Mouse (Mus musculus): ENCODE measurements around the gene Myh1. TPM values are rescaled to one million over a fixed set of nuclear protein-coding genes. Genes with fewer than 3 reads are reported as not detected.

The Myh1 gene
- polyA plus RNA-seq (2015; fragmentation: Nextera tagmentation; extraction: Ambion mirVana): not detected in 2 replicates

DNA sequence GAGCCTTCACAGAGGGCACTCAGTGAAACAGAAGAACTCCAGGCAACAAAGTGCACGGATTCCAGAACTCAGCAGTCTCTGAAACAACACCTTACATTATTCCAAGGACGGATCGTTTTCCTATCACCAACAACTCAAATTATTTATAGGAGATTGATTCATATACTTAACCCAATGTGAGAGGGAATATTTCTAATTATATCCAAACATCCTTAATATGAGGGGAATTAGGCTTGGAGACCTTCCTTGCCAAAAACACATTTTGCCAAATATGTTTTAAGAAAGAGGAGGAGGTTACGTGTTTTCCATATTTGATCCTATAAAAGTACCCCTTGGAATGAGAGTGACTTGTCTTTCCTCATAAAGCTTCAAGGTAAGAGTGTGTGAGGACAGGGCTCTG is at the start of gene Myh1:
TSS of gene Myh1 (plus strand) at position 301 of the 400 bp plus-strand sequence.
- no peaks in the 10 kb centered on the region for H3K4me1 ChIP-seq (replicated peaks; ENCODE audit: control insufficient read depth, insufficient read depth, low read length)
- no peak within 1 kb of the TSS for H3K4me2 ChIP-seq (ENCODE audit: low read length)
- no peak for ATAC-seq
- no peak within 1 kb of the TSS for H3K27ac ChIP-seq (ENCODE audit: low read length)
- no peaks in the 10 kb centered on the region for H3K9me3 ChIP-seq (ENCODE audit: control insufficient read depth, low read length)
- H3K36me3 ChIP-seq (ENCODE audit: control insufficient read depth, insufficient read depth): no peaks in the 10 kb centered on the region
- H3K4me3 ChIP-seq (replicated peaks; ENCODE audit: low read length): no peak within 1 kb of the TSS
- WGBS: 84% methylated on average over 4 of the region's 4 CpGs
- no peak within 1 kb of the TSS for H3K9ac ChIP-seq (replicated peaks; ENCODE audit: low read depth, low read length)
- no peaks in the 10 kb centered on the region for H3K27me3 ChIP-seq (replicated peaks; ENCODE audit: control insufficient read depth, insufficient read depth, low read length)

DNA sequence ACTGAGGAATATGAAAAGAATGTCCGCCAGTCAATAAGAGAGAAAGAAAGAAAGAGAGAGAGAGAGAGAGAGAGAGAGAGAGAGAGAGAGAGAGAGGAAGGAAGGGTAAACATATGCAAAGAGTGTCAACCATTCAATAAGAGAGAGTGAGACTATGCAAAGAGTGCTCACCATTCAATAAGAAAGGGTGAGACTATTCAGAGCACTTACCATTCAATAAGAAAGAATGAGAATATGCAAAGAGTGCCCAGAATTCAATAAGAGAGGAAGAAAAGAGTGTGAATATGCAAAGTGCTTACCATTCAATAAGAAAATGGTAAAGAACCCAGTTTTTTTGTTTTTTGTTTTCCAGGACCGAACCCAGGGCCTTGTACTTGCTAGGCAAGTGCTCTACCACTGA is 49.6 kb upstream of the Myh1 start:
- H3K36me3 ChIP-seq (ENCODE audit: control insufficient read depth, insufficient read depth): no peaks in the 10 kb centered on the region
- ATAC-seq: no peak

DNA sequence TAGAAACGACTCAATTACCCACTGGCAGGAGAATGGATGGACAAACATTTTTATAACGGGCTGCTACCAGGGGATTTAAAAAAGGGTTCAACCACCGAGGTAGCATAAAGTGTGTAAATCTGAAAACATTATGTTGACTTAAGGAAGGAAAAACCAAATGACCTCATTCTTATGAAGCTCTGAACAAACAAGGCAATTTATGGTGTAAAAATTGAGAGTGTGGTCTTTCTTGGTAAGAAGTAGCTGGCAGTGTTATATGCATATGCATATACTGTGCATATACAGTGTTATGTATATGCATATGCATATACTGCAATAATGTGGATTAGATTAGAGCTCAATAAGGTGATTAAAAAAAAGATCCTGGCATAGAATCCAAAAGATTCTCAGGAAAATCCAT is 48.7 kb upstream of the Myh1 start:
- ATAC-seq: no peak
- H3K4me1 ChIP-seq (replicated peaks; ENCODE audit: control insufficient read depth, insufficient read depth, low read length): no peaks in the 10 kb centered on the region
- H3K27ac ChIP-seq (ENCODE audit: low read length): no peak overlapping the region
- no peaks in the 10 kb centered on the region for H3K36me3 ChIP-seq (ENCODE audit: control insufficient read depth, insufficient read depth)
- WGBS: 69% methylated on average over 3 of the region's 3 CpGs
- no peak overlapping the region for H3K4me2 ChIP-seq (ENCODE audit: low read length)
- H3K27me3 ChIP-seq (replicated peaks; ENCODE audit: control insufficient read depth, insufficient read depth, low read length): no peaks in the 10 kb centered on the region
- no peaks in the 10 kb centered on the region for H3K9me3 ChIP-seq (ENCODE audit: control insufficient read depth, low read length)
- H3K9ac ChIP-seq (replicated peaks; ENCODE audit: low read depth, low read length): no peak overlapping the region
- H3K4me3 ChIP-seq (replicated peaks; ENCODE audit: low read length): no peak overlapping the region

More for the DNA sequence above, 49.6 kb upstream of the Myh1 start:
- no peak overlapping the region for H3K9ac ChIP-seq (replicated peaks; ENCODE audit: low read depth, low read length)
- no peak overlapping the region for H3K4me3 ChIP-seq (replicated peaks; ENCODE audit: low read length)
- no peaks in the 10 kb centered on the region for H3K27me3 ChIP-seq (replicated peaks; ENCODE audit: control insufficient read depth, insufficient read depth, low read length)
- no peaks in the 10 kb centered on the region for H3K9me3 ChIP-seq (ENCODE audit: control insufficient read depth, low read length)
- H3K27ac ChIP-seq (ENCODE audit: low read length): no peak overlapping the region
- H3K4me1 ChIP-seq (replicated peaks; ENCODE audit: control insufficient read depth, insufficient read depth, low read length): no peaks in the 10 kb centered on the region
- H3K4me2 ChIP-seq (ENCODE audit: low read length): no peak overlapping the region
- WGBS: 63% methylated on average over 2 of the region's 2 CpGs

DNA sequence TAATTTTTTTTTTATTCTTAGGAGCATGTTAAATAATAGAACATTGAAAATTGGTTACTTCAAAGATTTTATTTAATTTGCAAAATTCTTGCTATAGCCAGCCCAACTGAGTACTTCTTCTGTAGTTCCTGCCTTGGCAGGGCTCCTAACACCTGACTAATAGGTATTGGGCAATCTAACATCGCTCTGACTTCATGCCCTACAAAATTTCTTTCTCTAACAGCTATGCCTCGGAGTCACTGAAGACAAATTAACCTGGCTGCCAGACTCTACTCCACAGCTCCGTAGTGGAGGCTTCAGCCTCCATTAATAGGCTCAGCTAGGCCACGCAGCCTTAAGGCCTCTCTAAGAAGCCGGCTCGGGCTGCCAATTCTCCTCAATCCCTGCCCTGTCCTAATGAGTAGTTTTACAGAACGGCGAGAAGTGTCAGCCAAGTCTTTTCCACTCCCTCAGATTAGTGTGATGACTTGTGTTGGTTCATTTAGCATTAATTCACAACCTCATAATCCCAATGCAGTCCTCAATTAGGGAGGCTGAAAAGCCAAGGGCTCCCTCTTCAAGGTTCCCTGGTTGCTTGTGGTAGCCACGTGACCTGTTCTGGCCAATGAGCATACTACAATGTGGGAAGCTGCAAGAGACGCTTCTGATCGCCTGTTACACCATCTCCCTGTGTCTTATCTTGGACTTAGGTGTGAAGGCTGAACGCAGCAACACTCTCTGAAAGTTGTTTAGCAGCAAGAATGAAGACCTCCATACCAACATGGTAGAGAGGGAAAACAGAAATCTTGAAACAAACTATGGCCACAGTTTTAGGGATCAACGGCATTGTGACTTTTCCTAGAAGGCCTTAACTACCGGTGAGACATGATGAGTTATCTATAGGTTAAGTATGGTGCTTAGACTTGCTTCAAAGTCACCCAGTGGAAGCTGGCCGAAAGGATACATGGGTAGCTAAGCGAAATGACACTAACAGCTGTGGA is 47.9 kb upstream of the Myh1 start:
- Histone ChIP-seq H3K27me3 (replicated peaks; ENCODE audit: control insufficient read depth, insufficient read depth, low read length) (no peaks in the 10 kb centered on the region), H3K27ac (ENCODE audit: low read length) (no peak overlapping the region), H3K4me2 (ENCODE audit: low read length) (no peak overlapping the region), H3K4me3 (replicated peaks; ENCODE audit: low read length) (no peak overlapping the region), H3K9me3 (ENCODE audit: control insufficient read depth, low read length) (no peaks in the 10 kb centered on the region), H3K9ac (replicated peaks; ENCODE audit: low read depth, low read length) (no peak overlapping the region), H3K36me3 (ENCODE audit: control insufficient read depth, insufficient read depth) (no peaks in the 10 kb centered on the region), H3K4me1 (replicated peaks; ENCODE audit: control insufficient read depth, insufficient read depth, low read length) (no peaks in the 10 kb centered on the region)
- peak; percentile 26; the same call in 1 of the 2 replicates for ATAC-seq
- 53% methylated on average over 16 of the region's 16 CpGs for whole genome bisulfite sequencing

DNA sequence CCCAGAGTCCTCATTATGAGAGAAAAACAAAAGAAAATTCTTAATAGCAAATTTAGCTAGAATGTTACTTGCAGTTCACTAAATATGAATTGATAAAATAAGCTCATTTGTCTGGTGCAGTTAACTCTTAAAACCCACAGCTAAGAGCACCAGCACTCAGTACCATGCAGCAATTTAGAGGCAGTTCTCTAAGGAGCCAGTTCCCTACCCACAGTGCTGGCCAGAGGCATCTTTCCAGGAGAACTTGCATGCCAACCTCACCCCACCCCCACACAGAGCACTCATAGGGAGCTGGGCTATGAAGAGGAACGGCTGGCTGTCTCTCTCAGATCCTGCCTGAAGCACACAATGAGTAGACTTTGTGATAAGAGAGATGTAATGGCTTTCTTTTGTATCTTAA is 46.7 kb upstream of the Myh1 start:
- no peaks in the 10 kb centered on the region for H3K9me3 ChIP-seq (ENCODE audit: control insufficient read depth, low read length)
- H3K9ac ChIP-seq (replicated peaks; ENCODE audit: low read depth, low read length): no peak overlapping the region
- H3K4me2 ChIP-seq (ENCODE audit: low read length): no peak overlapping the region
- H3K36me3 ChIP-seq (ENCODE audit: control insufficient read depth, insufficient read depth): no peaks in the 10 kb centered on the region
- peak; percentile 66; the same call in 1 of the 2 replicates for ATAC-seq
- no peaks in the 10 kb centered on the region for H3K27me3 ChIP-seq (replicated peaks; ENCODE audit: control insufficient read depth, insufficient read depth, low read length)
- no peak overlapping the region for H3K4me3 ChIP-seq (replicated peaks; ENCODE audit: low read length)
- no peak overlapping the region for H3K27ac ChIP-seq (ENCODE audit: low read length)
- no peaks in the 10 kb centered on the region for H3K4me1 ChIP-seq (replicated peaks; ENCODE audit: control insufficient read depth, insufficient read depth, low read length)
- 3% methylated on average over 1 of the region's 1 CpGs for WGBS

DNA sequence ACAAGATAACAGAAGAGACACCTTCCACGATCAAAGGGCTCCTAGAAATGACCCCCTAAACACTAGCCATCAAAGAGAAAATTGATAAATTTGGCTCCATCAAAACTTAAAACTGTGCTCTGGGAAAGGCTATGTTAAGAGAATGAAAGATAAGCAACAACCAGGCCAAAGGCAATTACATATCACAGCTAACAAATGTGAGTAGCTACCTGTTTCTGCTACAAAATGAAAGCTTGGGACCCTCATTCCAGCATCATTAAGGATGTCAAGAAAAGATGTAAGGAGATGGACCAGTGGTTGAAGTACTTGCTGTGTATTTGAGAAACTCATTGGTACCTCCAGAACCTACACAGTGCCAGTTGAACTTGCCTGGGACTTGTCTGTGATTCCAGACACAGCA is 46.0 kb upstream of the Myh1 start:
- no peak for ATAC-seq
- no peak overlapping the region for H3K27ac ChIP-seq (ENCODE audit: low read length)
- no peak overlapping the region for H3K4me2 ChIP-seq (ENCODE audit: low read length)
- no peaks in the 10 kb centered on the region for H3K36me3 ChIP-seq (ENCODE audit: control insufficient read depth, insufficient read depth)
- no peak overlapping the region for H3K4me3 ChIP-seq (replicated peaks; ENCODE audit: low read length)
- H3K4me1 ChIP-seq (replicated peaks; ENCODE audit: control insufficient read depth, insufficient read depth, low read length): no peaks in the 10 kb centered on the region
- no peaks in the 10 kb centered on the region for H3K9me3 ChIP-seq (ENCODE audit: control insufficient read depth, low read length)
- 73% methylated on average over 1 of the region's 1 CpGs for WGBS
- no peaks in the 10 kb centered on the region for H3K27me3 ChIP-seq (replicated peaks; ENCODE audit: control insufficient read depth, insufficient read depth, low read length)
- no peak overlapping the region for H3K9ac ChIP-seq (replicated peaks; ENCODE audit: low read depth, low read length)

DNA sequence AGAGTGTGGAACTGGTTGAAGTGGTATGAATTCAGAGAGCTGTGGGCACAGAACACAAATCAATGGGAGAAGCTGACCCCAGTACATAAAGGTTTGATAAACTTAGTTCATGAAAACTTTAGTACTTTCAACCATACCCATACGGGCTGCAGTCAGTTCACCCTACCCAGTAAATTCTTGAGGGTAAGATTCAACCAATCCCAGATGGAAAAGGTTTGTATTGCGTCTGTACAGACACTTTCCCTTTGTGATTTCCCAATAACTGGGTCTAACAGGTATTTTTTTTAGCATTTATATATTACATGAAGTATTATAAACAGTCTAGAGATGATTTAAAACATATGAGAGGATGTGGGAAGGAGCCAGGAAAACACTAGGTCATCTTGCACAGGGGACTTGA is 44.2 kb upstream of the Myh1 start:
- Histone ChIP-seq H3K4me2 (ENCODE audit: low read length) (no peak overlapping the region), H3K36me3 (ENCODE audit: control insufficient read depth, insufficient read depth) (no peaks in the 10 kb centered on the region), H3K4me3 (replicated peaks; ENCODE audit: low read length) (no peak overlapping the region), H3K9me3 (ENCODE audit: control insufficient read depth, low read length) (no peaks in the 10 kb centered on the region), H3K4me1 (replicated peaks; ENCODE audit: control insufficient read depth, insufficient read depth, low read length) (no peaks in the 10 kb centered on the region), H3K27me3 (replicated peaks; ENCODE audit: control insufficient read depth, insufficient read depth, low read length) (no peaks in the 10 kb centered on the region), H3K9ac (replicated peaks; ENCODE audit: low read depth, low read length) (no peak overlapping the region), H3K27ac (ENCODE audit: low read length) (no peak overlapping the region)
- no peak for ATAC-seq
- WGBS: 94% methylated on average over 2 of the region's 2 CpGs

DNA sequence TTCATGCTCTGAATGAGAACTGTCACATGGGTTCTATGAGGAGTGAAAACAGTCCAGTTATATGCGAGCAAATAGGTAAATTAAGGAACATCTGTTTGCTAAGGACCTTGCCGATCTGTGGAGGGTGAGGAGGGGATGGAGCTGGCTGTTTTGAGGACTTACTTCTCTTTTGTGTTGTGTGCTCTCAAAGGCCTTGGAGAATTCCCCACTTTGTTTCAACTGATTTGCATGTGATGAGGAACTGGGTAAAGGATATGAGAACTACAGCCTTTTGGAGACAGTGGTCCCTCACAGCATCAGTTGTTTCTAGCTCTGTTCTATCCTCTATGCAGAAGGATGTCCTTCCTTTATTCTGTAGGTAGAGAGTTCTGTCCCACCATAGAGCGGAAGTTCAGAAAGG is 39.7 kb upstream of the Myh1 start:
- no peaks in the 10 kb centered on the region for H3K4me1 ChIP-seq (replicated peaks; ENCODE audit: control insufficient read depth, insufficient read depth, low read length)
- H3K4me2 ChIP-seq (ENCODE audit: low read length): no peak overlapping the region
- no peak overlapping the region for H3K27ac ChIP-seq (ENCODE audit: low read length)
- no peaks in the 10 kb centered on the region for H3K9me3 ChIP-seq (ENCODE audit: control insufficient read depth, low read length)
- no peaks in the 10 kb centered on the region for H3K27me3 ChIP-seq (replicated peaks; ENCODE audit: control insufficient read depth, insufficient read depth, low read length)
- WGBS: 85% methylated on average over 3 of the region's 3 CpGs
- H3K36me3 ChIP-seq (ENCODE audit: control insufficient read depth, insufficient read depth): no peaks in the 10 kb centered on the region
- no peak overlapping the region for H3K9ac ChIP-seq (replicated peaks; ENCODE audit: low read depth, low read length)
- no peak for ATAC-seq
- H3K4me3 ChIP-seq (replicated peaks; ENCODE audit: low read length): no peak overlapping the region

DNA sequence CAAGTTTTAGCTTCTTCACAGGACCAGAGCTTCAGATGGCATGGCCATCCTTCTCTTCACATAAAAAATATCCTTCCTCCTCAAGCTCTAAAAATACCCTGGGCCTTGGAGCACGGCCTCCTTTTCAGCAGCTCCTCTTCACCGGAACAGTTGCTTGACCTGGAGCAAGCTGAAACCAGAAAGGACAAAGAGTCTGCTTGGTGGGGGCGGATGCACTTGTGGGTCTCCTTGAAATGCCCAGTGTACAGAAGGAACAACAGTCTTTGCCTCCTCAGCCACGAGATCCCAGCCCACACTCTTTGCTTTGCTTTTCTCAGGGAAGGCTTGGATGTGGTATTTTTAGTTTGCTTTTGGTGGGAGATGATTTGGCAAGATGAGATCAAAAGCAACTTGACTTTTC is 36.2 kb upstream of the Myh1 start:
- no peak for ATAC-seq
- H3K9me3 ChIP-seq (ENCODE audit: control insufficient read depth, low read length): no peaks in the 10 kb centered on the region
- 87% methylated on average over 4 of the region's 4 CpGs for WGBS

More for the DNA sequence above, 36.2 kb upstream of the Myh1 start:
- Histone ChIP-seq H3K4me2 (ENCODE audit: low read length) (no peak overlapping the region), H3K4me1 (replicated peaks; ENCODE audit: control insufficient read depth, insufficient read depth, low read length) (no peaks in the 10 kb centered on the region), H3K4me3 (replicated peaks; ENCODE audit: low read length) (no peak overlapping the region), H3K27ac (ENCODE audit: low read length) (no peak overlapping the region), H3K27me3 (replicated peaks; ENCODE audit: control insufficient read depth, insufficient read depth, low read length) (no peaks in the 10 kb centered on the region), H3K36me3 (ENCODE audit: control insufficient read depth, insufficient read depth) (no peaks in the 10 kb centered on the region), H3K9ac (replicated peaks; ENCODE audit: low read depth, low read length) (no peak overlapping the region)
